Mouse (Mus musculus) thymus, postnatal 36 days (tissue): Measurements from ENCODE around the gene Gm28230.

ENCODE experiments used
- DNase-seq, 2 experiments: peaks; one replicate each; pipeline ENCODE4 v3.0.0; 2022; ENCODE audit warnings: mixed read lengths in 2 of 2

Gene Gm28230

GRCm38 (mm10) chr2:74691022-74691951, 35.2 kb upstream of the Gm28230 start, which contains the start of gene Hoxd10:
Gene Hoxd10 (plus strand): TSS chr2:74691924.
- DNase-seq, result no peak

- no peak for DNase-seq
Observed at GRCm38 (mm10) chr2:74691995-74692807, 34.3 kb upstream of the Gm28230 start.

GRCm38 (mm10) chr2:74692808-74693431, 33.6 kb upstream of the Gm28230 start:
- no peak for DNase-seq

GRCm38 (mm10) chr2:74693432-74693827, 33.1 kb upstream of the Gm28230 start:
- no peak for DNase-seq

GRCm38 (mm10) chr2:74694066-74694465, 32.5 kb upstream of the Gm28230 start:
- no peak for DNase-seq

- no peak for DNase-seq
Observed at GRCm38 (mm10) chr2:74695383-74695782, 31.1 kb upstream of the Gm28230 start.

- no peak for DNase-seq
Observed at GRCm38 (mm10) chr2:74695813-74696430, 30.6 kb upstream of the Gm28230 start.

- DNase-seq, result no peak
Observed at GRCm38 (mm10) chr2:74696442-74697335, 29.8 kb upstream of the Gm28230 start.

GRCm38 (mm10) chr2:74697567-74698121, 28.9 kb upstream of the Gm28230 start, which contains the start of gene Hoxd9:
Gene Hoxd9 (plus strand): TSS chr2:74697727.
- DNase-seq, result no peak

- DNase-seq, result no peak
Observed at GRCm38 (mm10) chr2:74698201-74699052, 28.1 kb upstream of the Gm28230 start.

- no peak for DNase-seq
Observed at GRCm38 (mm10) chr2:74699053-74699430, 27.5 kb upstream of the Gm28230 start.

- no peak for DNase-seq
Observed at GRCm38 (mm10) chr2:74699664-74700545, 26.6 kb upstream of the Gm28230 start.

GRCm38 (mm10) chr2:74700546-74701112, 25.9 kb upstream of the Gm28230 start:
- no peak for DNase-seq

GRCm38 (mm10) chr2:74701949-74702819, 24.3 kb upstream of the Gm28230 start:
- peak; percentile 45 to 61 for DNase-seq

GRCm38 (mm10) chr2:74702820-74703219, 23.7 kb upstream of the Gm28230 start:
- DNase-seq, result no peak

- no peak for DNase-seq
Observed at GRCm38 (mm10) chr2:74703317-74703716, 23.2 kb upstream of the Gm28230 start.

GRCm38 (mm10) chr2:74703720-74704392, 22.7 kb upstream of the Gm28230 start:
- DNase-seq, result no peak
